ENCODE assay signal across 23 mouse cellular contexts in the genomic region with DNA sequence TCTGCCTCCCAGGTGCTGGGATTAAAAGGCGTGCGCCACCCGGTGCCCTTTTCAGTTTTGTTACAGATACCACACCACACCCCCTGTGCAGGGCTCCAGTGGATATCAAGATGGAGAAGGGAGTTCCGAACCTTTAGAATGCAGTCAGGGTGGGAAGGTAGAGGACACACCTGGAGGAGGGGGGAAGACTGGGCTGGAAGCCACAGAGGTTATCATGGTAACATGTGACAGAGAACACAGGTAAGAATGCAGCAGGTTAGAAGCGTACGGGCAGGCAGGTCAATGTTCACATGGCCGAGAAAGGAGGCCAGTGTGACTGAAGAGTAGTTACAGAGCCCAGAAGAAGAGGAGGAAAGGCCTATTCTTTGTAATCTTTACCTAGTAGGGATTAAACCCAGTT. TPM values are rescaled to one million over a fixed set of nuclear protein-coding genes. Genes with fewer than 3 reads are reported as not detected.
DNase-seq lines count a peak whose midpoint lies in the region; ATAC-seq and TF ChIP-seq lines count a peak whose summit lies in the region.
"Had no signal": no experiment of that assay in that cellular context is flagged by ENCODE, and none has a peak within 500 bp of the region (broad histone marks: within the 10 kb centered on the region; RNA-seq: fewer than 3 reads in every experiment).

No protein-coding gene starts in this region.

- no peak for TF ChIP-seq CTCF in intestine, postnatal 0 days (IDR thresholded peaks at IDR 0.05; ENCODE audit: low read depth)

- H3K27ac ChIP-seq in embryonic facial prominence, embryonic 15.5 days (replicated peaks), result peak overlapping the region; percentile 48; the same call in 1 of the 2 replicates
- no peak overlapping the region for H3K27ac ChIP-seq in embryonic facial prominence, embryonic 10.5 days (replicated peaks)
- no peak overlapping the region for H3K27ac ChIP-seq in heart, embryonic 12.5 days (ENCODE audit: poor library complexity, severe bottlenecking)
- peak overlapping the region; percentile 65 for H3K27ac ChIP-seq in intestine, postnatal 0 days (ENCODE audit: low read depth, low read length)
- H3K27ac ChIP-seq in liver, embryonic 16.5 days (ENCODE audit: low read length), result peak overlapping the region; percentile 25
- H3K27ac ChIP-seq: heart, embryonic 15.5 days; limb, embryonic 12.5 days; midbrain, embryonic 13.5 days had no signal

- no peak for DNase-seq in embryonic facial prominence, embryonic 10.5 days (ENCODE audit: low spot score)
- no peak for DNase-seq in heart, adult 9 months (ENCODE audit: low spot score in 2 of 2)
- no peak for DNase-seq in retina, postnatal 1 day
- no peak for DNase-seq in embryo, embryonic 10 days (ENCODE audit: low spot score)
- DNase-seq: adrenal gland, adult 8-10 months; cerebellum, adult 2 months; cerebellum, postnatal 25 days; forebrain, postnatal 0 days; gastrocnemius, postnatal 25 days; kidney, adult 8-10 months; lung, embryonic 14.5 days; right cerebral cortex, postnatal 14 days; spleen, adult 18-20 months; thymus, postnatal 25 days had no signal

- no peaks in the 10 kb centered on the region for H3K36me3 ChIP-seq in embryonic facial prominence, embryonic 15.5 days
- H3K36me3 ChIP-seq in embryonic facial prominence, embryonic 10.5 days (replicated peaks), result no peaks in the 10 kb centered on the region
- H3K36me3 ChIP-seq in heart, embryonic 12.5 days, result no peaks in the 10 kb centered on the region
- no peaks in the 10 kb centered on the region for H3K36me3 ChIP-seq in intestine, postnatal 0 days (ENCODE audit: control insufficient read depth, insufficient read depth)
- H3K36me3 ChIP-seq in liver, embryonic 16.5 days (ENCODE audit: control insufficient read depth, insufficient read depth), result peaks cover 12% of the 10 kb centered on the region; the same call in 1 of the 2 replicates
- H3K36me3 ChIP-seq: heart, embryonic 15.5 days; limb, embryonic 12.5 days; midbrain, embryonic 13.5 days had no signal

- no peak for ATAC-seq in embryonic facial prominence, embryonic 15.5 days (ENCODE audit: insufficient number of reproducible peaks, low FRiP score, low TSS enrichment, low read depth)
- ATAC-seq in heart, embryonic 12.5 days (ENCODE audit: insufficient number of reproducible peaks, low FRiP score), result no peak
- ATAC-seq in intestine, postnatal 0 days, result peak; percentile 27
- ATAC-seq in liver, embryonic 16.5 days (ENCODE audit: low read depth), result no peak
- ATAC-seq: activated CD4-positive, CD25-positive, alpha-beta regulatory T cell, adult 4 months; forebrain, postnatal 0 days; hindbrain, embryonic 16.5 days; midbrain, embryonic 13.5 days had no signal

- no peak overlapping the region for H3K9ac ChIP-seq in embryonic facial prominence, embryonic 15.5 days
- no peak overlapping the region for H3K9ac ChIP-seq in heart, embryonic 12.5 days
- no peak overlapping the region for H3K9ac ChIP-seq in intestine, postnatal 0 days (ENCODE audit: low read depth, low read length)
- peak overlapping the region; percentile 17 for H3K9ac ChIP-seq in liver, embryonic 16.5 days (ENCODE audit: low read depth, low read length)
- H3K9ac ChIP-seq: forebrain, postnatal 0 days; heart, embryonic 15.5 days; limb, embryonic 12.5 days; lung, embryonic 14.5 days; midbrain, embryonic 13.5 days had no signal

- no peak overlapping the region for H3K4me3 ChIP-seq in embryonic facial prominence, embryonic 15.5 days (replicated peaks)
- H3K4me3 ChIP-seq in embryonic facial prominence, embryonic 10.5 days, result no peak overlapping the region
- no peak overlapping the region for H3K4me3 ChIP-seq in heart, embryonic 12.5 days
- no peak overlapping the region for H3K4me3 ChIP-seq in intestine, postnatal 0 days (ENCODE audit: low read depth, low read length)
- peak overlapping the region; percentile 51 for H3K4me3 ChIP-seq in liver, embryonic 16.5 days (ENCODE audit: low read depth, low read length)
- H3K4me3 ChIP-seq: heart, embryonic 15.5 days; limb, embryonic 12.5 days; midbrain, embryonic 13.5 days had no signal

- H3K9me3 ChIP-seq in embryonic facial prominence, embryonic 15.5 days (replicated peaks), result no peaks in the 10 kb centered on the region
- H3K9me3 ChIP-seq in embryonic facial prominence, embryonic 10.5 days, result no peaks in the 10 kb centered on the region
- H3K9me3 ChIP-seq in heart, embryonic 12.5 days (replicated peaks), result no peaks in the 10 kb centered on the region
- H3K9me3 ChIP-seq in intestine, postnatal 0 days (ENCODE audit: control insufficient read depth), result no peaks in the 10 kb centered on the region
- H3K9me3 ChIP-seq in liver, embryonic 16.5 days (replicated peaks; ENCODE audit: control insufficient read depth, low read length), result no peaks in the 10 kb centered on the region
- H3K9me3 ChIP-seq: heart, embryonic 15.5 days; limb, embryonic 12.5 days; midbrain, embryonic 13.5 days had no signal

- H3K4me1 ChIP-seq in embryonic facial prominence, embryonic 15.5 days, result peaks cover 26% of the 10 kb centered on the region
- H3K4me1 ChIP-seq in embryonic facial prominence, embryonic 10.5 days, result peaks cover 22% of the 10 kb centered on the region
- peaks cover 25% of the 10 kb centered on the region for H3K4me1 ChIP-seq in heart, embryonic 12.5 days (replicated peaks)
- H3K4me1 ChIP-seq in intestine, postnatal 0 days (replicated peaks; ENCODE audit: control insufficient read depth, insufficient read depth, low read length), result peaks cover 11% of the 10 kb centered on the region; the same call in 1 of the 2 replicates
- peaks cover 77% of the 10 kb centered on the region for H3K4me1 ChIP-seq in liver, embryonic 16.5 days (ENCODE audit: control insufficient read depth, low read depth, low read length)

- 87% methylated on average over 7 of the region's 7 CpGs for WGBS in embryonic facial prominence, embryonic 15.5 days
- WGBS in embryonic facial prominence, embryonic 10.5 days, result 93% methylated on average over 7 of the region's 7 CpGs
- WGBS in heart, embryonic 12.5 days, result 81% methylated on average over 7 of the region's 7 CpGs
- 49% methylated on average over 7 of the region's 7 CpGs for WGBS in intestine, postnatal 0 days
- 79% methylated on average over 7 of the region's 7 CpGs for WGBS in liver, embryonic 16.5 days (ENCODE audit: insufficient replicate concordance)

- no peaks in the 10 kb centered on the region for H3K27me3 ChIP-seq in embryonic facial prominence, embryonic 15.5 days
- H3K27me3 ChIP-seq in embryonic facial prominence, embryonic 10.5 days (replicated peaks; ENCODE audit: low read depth, poor library complexity, severe bottlenecking), result peaks cover 53% of the 10 kb centered on the region
- no peaks in the 10 kb centered on the region for H3K27me3 ChIP-seq in heart, embryonic 12.5 days (replicated peaks)
- no peaks in the 10 kb centered on the region for H3K27me3 ChIP-seq in intestine, postnatal 0 days (replicated peaks; ENCODE audit: control insufficient read depth, insufficient read depth, low read length)
- no peaks in the 10 kb centered on the region for H3K27me3 ChIP-seq in liver, embryonic 16.5 days (ENCODE audit: control insufficient read depth, insufficient read depth, low read depth, low read length)
- H3K27me3 ChIP-seq: heart, embryonic 15.5 days had no signal

- no peak overlapping the region for H3K4me2 ChIP-seq in embryonic facial prominence, embryonic 15.5 days (replicated peaks)
- H3K4me2 ChIP-seq in heart, embryonic 12.5 days, result peak overlapping the region; percentile 5; the same call in 1 of the 2 replicates
- no peak overlapping the region for H3K4me2 ChIP-seq in intestine, postnatal 0 days (replicated peaks; ENCODE audit: low read depth)
- H3K4me2 ChIP-seq in liver, embryonic 16.5 days (ENCODE audit: low read depth, low read length), result peak overlapping the region; percentile 69
- H3K4me2 ChIP-seq: heart, embryonic 15.5 days; limb, embryonic 12.5 days; lung, embryonic 14.5 days; midbrain, embryonic 13.5 days had no signal

RNA-seq across cellular contexts. Expression of a gene that starts 4.1 kb away (rescaled TPM):
- polyA plus RNA-seq in embryonic facial prominence, embryonic 15.5 days (2015; fragmentation: Nextera tagmentation; extraction: Ambion mirVana), result 74.7 and 76.8 TPM in 2 replicates
- 52.1 and 53.1 TPM in 2 replicates for polyA plus RNA-seq in embryonic facial prominence, embryonic 10.5 days (2016; fragmentation: Nextera tagmentation; extraction: Ambion mirVana)
- 108 TPM in 2 replicates for polyA plus RNA-seq in heart, embryonic 12.5 days (2016; fragmentation: Nextera tagmentation; extraction: Ambion mirVana)
- 305 and 323 TPM in 2 replicates for polyA plus RNA-seq in intestine, postnatal 0 days (2015; fragmentation: Nextera tagmentation; extraction: Ambion mirVana)
- polyA plus RNA-seq in liver, embryonic 16.5 days (2015; fragmentation: Nextera tagmentation; extraction: Ambion mirVana), result 316 and 338 TPM in 2 replicates

RNA-seq across cellular contexts. Expression of a gene that starts 39.8 kb away (rescaled TPM):
- polyA plus RNA-seq in embryonic facial prominence, embryonic 15.5 days (2015; fragmentation: Nextera tagmentation; extraction: Ambion mirVana), result 47.3 and 49.2 TPM in 2 replicates
- 53.7 and 56.9 TPM in 2 replicates for polyA plus RNA-seq in embryonic facial prominence, embryonic 10.5 days (2016; fragmentation: Nextera tagmentation; extraction: Ambion mirVana)
- polyA plus RNA-seq in heart, embryonic 12.5 days (2016; fragmentation: Nextera tagmentation; extraction: Ambion mirVana), result 27.1 and 27.6 TPM in 2 replicates
- polyA plus RNA-seq in intestine, postnatal 0 days (2015; fragmentation: Nextera tagmentation; extraction: Ambion mirVana), result 185 and 214 TPM in 2 replicates
- polyA plus RNA-seq in liver, embryonic 16.5 days (2015; fragmentation: Nextera tagmentation; extraction: Ambion mirVana), result 74.4 and 75.8 TPM in 2 replicates

Comparison
In these comparisons a context has a peak if more than half of its experiments do, and no peak if none do; other contexts are left out.
1. H3K27ac ChIP-seq: peak in embryonic facial prominence, embryonic 15.5 days (single experiment), intestine, postnatal 0 days (single experiment) and liver, embryonic 16.5 days (single experiment); none in embryonic facial prominence, embryonic 10.5 days (single experiment) and heart, embryonic 12.5 days (single experiment).
2. H3K4me2 ChIP-seq: peak in heart, embryonic 12.5 days (single experiment) and liver, embryonic 16.5 days (single experiment); none in embryonic facial prominence, embryonic 15.5 days (single experiment) and intestine, postnatal 0 days (single experiment).